Mouse (Mus musculus) forebrain, embryonic 12.5 days (tissue): ENCODE data around the gene Atp11a. TPM values are rescaled to one million over a fixed set of nuclear protein-coding genes. Genes with fewer than 3 reads are reported as not detected.

Experiments
- ATAC-seq: fragments of 200-750 bp; cut with Nextera tagmentation; 2 replicates; pipeline ENCODE4 v1.8.0; 2017; ENCODE audit warnings: moderate TSS enrichment; ENCODE audit not compliant: low FRiP score
- H3K27ac ChIP-seq: fragments of 300-500 bp; sonication (generic); 2 replicates; pipeline ENCODE4 v1.5.1; 2016; ENCODE audit warnings: mild to moderate bottlenecking
- H3K27me3 ChIP-seq: fragments of 300-500 bp; sonication (generic); 2 replicates; pipeline ENCODE4 v1.6.1; 2016; ENCODE audit warnings: mild to moderate bottlenecking
- H3K36me3 ChIP-seq: fragments of 300-500 bp; sonication (generic); replicated peaks from 2 replicates; pipeline ENCODE4 v1.6.1; 2016; ENCODE audit warnings: mild to moderate bottlenecking
- H3K4me1 ChIP-seq: fragments of 300-500 bp; sonication (generic); 2 replicates; pipeline ENCODE4 v1.6.1; 2016
- H3K4me2 ChIP-seq: fragments of 300-500 bp; sonication (generic); 2 replicates; pipeline ENCODE4 v1.6.1; 2016; ENCODE audit warnings: mild to moderate bottlenecking, moderate library complexity
- H3K4me3 ChIP-seq: fragments of 300-500 bp; sonication (generic); replicated peaks from 2 replicates; pipeline ENCODE4 v1.5.1; 2016; ENCODE audit warnings: mild to moderate bottlenecking
- H3K9ac ChIP-seq: fragments of 300-500 bp; sonication (generic); 2 replicates; pipeline ENCODE4 v1.6.1; 2016; ENCODE audit warnings: mild to moderate bottlenecking
- H3K9me3 ChIP-seq: fragments of 300-500 bp; sonication (generic); 2 replicates; pipeline ENCODE4 v1.6.1; 2016
- WGBS: fragments of 180-500 bp; shearing (Covaris S2); methylation state at CpG from one replicate; pipeline ENCODE4 v1.1.7; 2016; 5-methylcytosine and 5-hydroxymethylcytosine counted together
- polyA plus RNA-seq: library from polyadenylated mRNA; unstranded; fragments of >200 nt; fragmentation: Nextera tagmentation; extraction: Ambion mirVana; gene quantifications from 2 replicates; pipeline ENCODE4 v1.2.1, GENCODE M21; 2016

Atp11a gene
- polyA plus RNA-seq, 1 experiment from 2014 or later = 19.1 TPM

DNA sequence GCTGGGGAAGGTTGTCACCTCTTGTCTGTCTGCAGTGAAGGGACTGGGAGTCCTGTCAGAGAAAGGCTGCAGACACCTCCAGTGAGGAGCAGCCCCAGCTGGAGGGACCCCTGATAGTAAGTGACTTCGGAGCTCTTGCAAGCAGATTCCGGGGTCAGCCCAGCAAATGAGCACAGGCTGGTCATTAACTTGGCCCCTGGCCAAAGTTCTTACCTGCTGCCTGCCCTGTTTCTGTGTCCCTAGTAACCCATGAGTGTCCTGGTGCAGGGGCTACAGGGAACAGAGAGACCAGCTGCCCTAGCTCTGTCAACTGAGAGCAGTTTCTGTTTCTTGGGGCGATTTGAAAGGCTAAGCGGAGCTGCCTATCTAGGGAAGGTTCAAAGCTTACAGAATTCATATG, 17.1 kb downstream of the Atp11a start:
- WGBS = 81% methylated on average over 4 of the region's 4 CpGs
- Histone ChIP-seq H3K4me3 (no peak overlapping the region), H3K36me3 (no peaks in the 10 kb centered on the region), H3K4me1 (peaks cover 11% of the 10 kb centered on the region; the same call in 1 of the 2 replicates), H3K4me2 (no peak overlapping the region), H3K9ac (no peak overlapping the region), H3K27me3 (no peaks in the 10 kb centered on the region), H3K27ac (no peak overlapping the region), H3K9me3 (no peaks in the 10 kb centered on the region)
- no peak for ATAC-seq

DNA sequence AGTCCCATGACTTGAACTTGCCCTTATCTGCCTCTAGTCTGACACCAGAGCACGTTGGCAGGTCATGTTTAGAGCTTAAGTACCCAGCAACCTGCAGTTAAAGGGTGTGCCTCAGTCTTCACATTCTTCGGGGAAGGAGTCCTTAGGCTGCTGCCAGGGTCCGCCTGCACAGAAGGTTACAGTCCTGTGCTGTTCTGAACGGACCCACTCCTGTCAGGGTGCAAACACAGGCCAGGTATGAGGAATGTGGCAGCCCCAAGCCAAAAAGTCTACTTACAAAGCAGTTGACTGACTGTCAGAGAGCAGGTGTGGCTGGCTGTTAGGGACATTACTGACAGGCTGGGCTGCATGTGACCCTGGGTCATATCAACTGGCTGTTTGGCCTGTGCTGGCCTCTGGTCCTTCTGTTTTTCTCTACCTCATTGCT, 18.1 kb downstream of the Atp11a start:
- peaks cover 11% of the 10 kb centered on the region; the same call in 1 of the 2 replicates for H3K4me1 ChIP-seq
- WGBS = 83% methylated on average over 4 of the region's 4 CpGs
- H3K9me3 ChIP-seq = no peaks in the 10 kb centered on the region
- no peak overlapping the region for H3K4me3 ChIP-seq
- no peak for ATAC-seq
- H3K27ac ChIP-seq = no peak overlapping the region
- H3K27me3 ChIP-seq = no peaks in the 10 kb centered on the region
- no peak overlapping the region for H3K4me2 ChIP-seq
- H3K9ac ChIP-seq = no peak overlapping the region
- H3K36me3 ChIP-seq = no peaks in the 10 kb centered on the region

DNA sequence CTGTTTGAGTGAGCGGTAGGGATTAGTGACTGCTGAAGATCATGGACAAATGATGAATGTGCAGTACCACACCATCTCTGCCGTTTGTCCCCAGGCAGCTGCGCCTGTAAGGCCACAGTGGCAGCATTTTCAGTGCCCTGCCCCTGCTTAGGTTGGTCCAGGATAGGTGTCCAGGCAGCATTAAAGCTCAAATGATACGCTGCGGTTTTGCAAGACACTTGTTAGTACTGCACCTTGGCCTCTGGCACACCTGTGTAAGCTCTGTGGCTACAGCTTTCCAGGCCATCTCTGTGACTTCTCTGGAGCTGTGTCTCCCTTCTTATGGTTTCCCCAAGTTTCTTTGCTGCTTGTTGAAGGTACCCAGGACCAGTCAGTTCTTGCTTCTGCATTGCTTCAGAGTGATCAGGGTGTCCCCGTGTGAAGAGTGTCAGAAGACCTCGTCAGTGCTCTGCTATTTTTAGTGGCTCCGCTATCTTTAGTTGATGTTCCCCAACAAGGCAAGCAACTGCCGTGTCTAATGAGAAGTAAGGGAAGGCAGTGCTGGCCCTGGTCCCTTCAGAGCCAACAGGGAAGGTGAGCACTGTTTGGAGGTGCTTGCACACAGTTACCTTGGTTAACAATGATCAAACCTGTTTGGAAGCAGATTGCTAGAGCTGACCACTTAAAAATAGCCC, 18.6 kb downstream of the Atp11a start:
- no peaks in the 10 kb centered on the region for H3K36me3 ChIP-seq

DNA sequence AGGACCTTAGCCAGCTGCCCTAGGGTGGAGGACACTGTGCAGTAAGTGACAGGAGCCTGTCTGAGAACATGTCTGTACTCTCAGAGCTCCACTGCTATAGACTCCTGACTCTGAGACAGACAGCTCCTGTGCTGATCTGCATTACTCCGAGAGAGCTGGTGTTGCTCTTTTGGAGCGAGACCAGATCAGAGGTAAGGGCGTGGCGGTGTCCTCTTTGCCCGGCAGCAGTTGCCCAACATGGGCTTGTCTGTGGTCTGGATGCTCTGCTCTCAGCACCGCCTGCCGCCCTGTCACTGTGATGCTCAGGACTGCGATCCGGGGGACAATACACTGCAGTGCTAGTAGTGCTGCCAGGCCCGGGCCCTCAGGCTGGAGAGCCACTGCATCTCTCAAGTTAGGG, 19.4 kb downstream of the Atp11a start:
- Histone ChIP-seq H3K27ac (no peak overlapping the region), H3K9me3 (no peaks in the 10 kb centered on the region), H3K4me3 (no peak overlapping the region), H3K27me3 (no peaks in the 10 kb centered on the region), H3K4me2 (no peak overlapping the region), H3K36me3 (no peaks in the 10 kb centered on the region), H3K4me1 (peaks cover 15% of the 10 kb centered on the region; the same call in 1 of the 2 replicates), H3K9ac (no peak overlapping the region)
- 78% methylated on average over 10 of the region's 10 CpGs for WGBS
- ATAC-seq = no peak

More for the DNA sequence above, 18.6 kb downstream of the Atp11a start:
- WGBS = 88% methylated on average over 9 of the region's 9 CpGs
- H3K9me3 ChIP-seq = no peaks in the 10 kb centered on the region
- no peaks in the 10 kb centered on the region for H3K27me3 ChIP-seq
- no peak overlapping the region for H3K4me2 ChIP-seq
- H3K4me1 ChIP-seq = peaks cover 11% of the 10 kb centered on the region; the same call in 1 of the 2 replicates
- no peak for ATAC-seq
- no peak overlapping the region for H3K9ac ChIP-seq
- H3K27ac ChIP-seq = no peak overlapping the region
- H3K4me3 ChIP-seq = no peak overlapping the region

DNA sequence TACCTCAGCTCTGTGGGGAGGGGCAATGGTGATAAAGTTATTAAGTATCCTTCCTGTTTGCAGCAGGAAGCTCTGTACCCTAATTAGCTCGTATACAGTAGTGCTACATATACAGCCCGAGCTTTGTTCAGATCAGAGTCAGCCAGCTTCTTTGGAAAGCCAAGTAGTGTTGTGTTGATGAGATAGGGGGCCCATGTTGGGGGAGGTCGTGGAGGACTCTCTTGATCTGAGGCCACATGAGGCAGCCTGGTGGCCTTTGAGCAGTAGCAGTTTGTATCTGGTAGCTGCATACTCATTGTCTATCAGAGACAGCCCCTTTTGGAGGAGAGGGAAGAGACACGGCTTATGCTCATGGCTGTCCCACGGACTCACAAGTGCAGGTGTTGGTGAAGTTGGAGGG, 20.4 kb downstream of the Atp11a start:
- H3K9me3 ChIP-seq = no peaks in the 10 kb centered on the region
- ATAC-seq = no peak
- no peak overlapping the region for H3K27ac ChIP-seq
- H3K4me2 ChIP-seq = no peak overlapping the region
- H3K9ac ChIP-seq = no peak overlapping the region
- 71% methylated on average over 5 of the region's 5 CpGs for WGBS
- H3K36me3 ChIP-seq = no peaks in the 10 kb centered on the region
- H3K4me3 ChIP-seq = no peak overlapping the region
- no peaks in the 10 kb centered on the region for H3K27me3 ChIP-seq
- peaks cover 15% of the 10 kb centered on the region; the same call in 1 of the 2 replicates for H3K4me1 ChIP-seq

DNA sequence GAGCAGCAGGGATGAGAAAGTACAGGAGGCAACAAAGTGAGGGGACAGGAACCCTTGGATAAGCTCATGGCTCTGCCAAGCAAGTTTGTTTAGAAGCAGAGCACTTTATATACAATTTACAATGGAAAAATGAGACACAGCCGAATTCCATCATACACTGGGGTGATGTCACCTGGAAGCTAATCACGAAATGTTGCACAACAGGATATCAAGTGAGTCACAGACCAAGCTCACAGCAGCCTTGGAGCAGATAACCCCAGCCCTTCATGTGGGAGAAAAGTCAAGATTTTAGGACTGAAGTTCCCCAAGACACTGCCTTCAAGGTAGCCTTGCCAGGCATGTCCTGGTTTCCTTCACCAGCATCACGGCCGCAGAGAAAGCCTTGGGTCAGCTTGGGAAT, 22.7 kb downstream of the Atp11a start:
- H3K36me3 ChIP-seq = peaks cover 2% of the 10 kb centered on the region; the same call in 1 of the 2 replicates
- no peaks in the 10 kb centered on the region for H3K27me3 ChIP-seq
- no peak overlapping the region for H3K4me3 ChIP-seq
- no peak overlapping the region for H3K27ac ChIP-seq
- no peak for ATAC-seq
- H3K4me1 ChIP-seq = peaks cover 15% of the 10 kb centered on the region; the same call in 1 of the 2 replicates
- 91% methylated on average over 4 of the region's 4 CpGs for WGBS
- no peaks in the 10 kb centered on the region for H3K9me3 ChIP-seq
- H3K9ac ChIP-seq = no peak overlapping the region
- H3K4me2 ChIP-seq = no peak overlapping the region

DNA sequence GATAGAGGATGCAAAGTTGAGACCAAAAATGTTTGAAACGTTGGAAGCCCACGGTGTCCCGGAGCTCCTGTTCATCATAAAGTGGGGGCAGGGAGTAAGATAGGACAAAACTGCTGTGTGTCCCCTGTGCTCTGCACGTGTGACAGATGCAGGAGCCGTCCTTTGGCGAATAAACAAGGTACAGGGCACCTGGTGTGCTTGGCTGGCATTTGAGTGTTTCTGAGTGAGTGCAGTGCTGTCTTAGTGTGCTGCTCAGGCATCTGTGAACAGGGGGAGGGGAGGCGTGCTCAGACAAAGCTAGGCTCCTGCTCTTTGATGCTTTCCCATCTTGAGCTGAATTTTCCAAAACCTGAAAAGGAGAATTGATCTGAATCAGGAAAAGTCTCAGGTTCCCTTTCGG, 28.7 kb downstream of the Atp11a start:
- no peak overlapping the region for H3K4me2 ChIP-seq
- H3K4me3 ChIP-seq = no peak overlapping the region
- WGBS = 60% methylated on average over 8 of the region's 8 CpGs
- peaks cover 24% of the 10 kb centered on the region for H3K4me1 ChIP-seq
- no peak overlapping the region for H3K9ac ChIP-seq
- ATAC-seq = no peak
- peaks cover 3% of the 10 kb centered on the region; the same call in 1 of the 2 replicates for H3K36me3 ChIP-seq
- no peaks in the 10 kb centered on the region for H3K9me3 ChIP-seq
- H3K27ac ChIP-seq = no peak overlapping the region
- no peaks in the 10 kb centered on the region for H3K27me3 ChIP-seq

DNA sequence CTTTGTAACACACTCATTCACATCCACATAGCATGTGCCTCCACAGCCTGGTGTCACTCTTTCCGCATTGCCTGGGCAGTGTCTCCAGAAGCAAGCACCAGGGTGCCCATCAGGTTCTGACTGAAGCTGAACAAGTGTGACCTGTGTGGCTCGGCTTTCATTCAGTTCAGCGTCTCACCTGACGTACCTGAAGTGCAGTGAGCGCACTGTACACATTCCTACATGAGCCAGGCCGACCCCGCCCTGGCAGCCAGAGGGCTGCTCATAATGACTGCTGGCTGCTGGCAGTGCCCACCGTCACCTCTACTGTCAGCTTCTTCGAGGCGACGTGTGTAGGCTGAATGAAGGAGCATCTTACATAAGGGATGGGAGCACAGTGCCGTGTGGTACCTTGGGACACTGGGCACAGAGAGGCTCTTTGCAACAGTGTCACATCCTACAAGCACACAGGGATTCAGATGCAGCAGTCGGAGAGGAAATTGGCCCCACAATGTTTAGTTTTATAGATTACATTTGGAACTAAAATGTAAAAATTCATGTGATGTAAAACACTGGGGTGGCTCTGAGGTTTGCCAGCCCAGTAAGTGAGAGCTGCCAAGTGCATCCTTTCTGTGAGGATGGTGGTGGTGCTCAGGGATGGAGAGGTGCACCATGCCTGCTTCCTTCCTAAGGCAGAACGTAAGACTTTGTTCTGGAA, 29.6 kb downstream of the Atp11a start:
- ATAC-seq = no peak
- Histone ChIP-seq H3K4me1 (peaks cover 20% of the 10 kb centered on the region), H3K9me3 (no peaks in the 10 kb centered on the region), H3K36me3 (peaks cover 3% of the 10 kb centered on the region; the same call in 1 of the 2 replicates), H3K9ac (no peak overlapping the region), H3K4me3 (no peak overlapping the region), H3K27me3 (no peaks in the 10 kb centered on the region), H3K4me2 (no peak overlapping the region), H3K27ac (no peak overlapping the region)
- WGBS = 82% methylated on average over 14 of the region's 14 CpGs

DNA sequence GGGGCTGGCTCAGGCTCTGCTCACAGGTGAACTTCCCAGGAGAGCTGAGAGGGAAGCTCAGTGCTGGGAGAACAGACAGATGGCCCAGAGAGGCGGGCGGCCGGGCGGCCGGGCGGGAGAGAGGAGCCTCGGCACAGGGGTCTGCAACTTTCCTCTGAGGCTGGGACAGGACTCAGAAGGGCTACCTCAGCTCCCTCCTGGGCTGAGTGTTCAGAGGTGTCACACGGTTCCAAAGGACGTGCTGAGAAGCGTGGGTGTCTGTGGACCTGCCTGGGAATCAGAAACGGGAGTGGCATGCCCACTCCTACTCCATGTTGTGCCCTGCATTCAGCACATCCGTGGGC, 30.1 kb downstream of the Atp11a start:
- Histone ChIP-seq H3K27ac (no peak overlapping the region), H3K9ac (no peak overlapping the region)
- no peak for ATAC-seq

DNA sequence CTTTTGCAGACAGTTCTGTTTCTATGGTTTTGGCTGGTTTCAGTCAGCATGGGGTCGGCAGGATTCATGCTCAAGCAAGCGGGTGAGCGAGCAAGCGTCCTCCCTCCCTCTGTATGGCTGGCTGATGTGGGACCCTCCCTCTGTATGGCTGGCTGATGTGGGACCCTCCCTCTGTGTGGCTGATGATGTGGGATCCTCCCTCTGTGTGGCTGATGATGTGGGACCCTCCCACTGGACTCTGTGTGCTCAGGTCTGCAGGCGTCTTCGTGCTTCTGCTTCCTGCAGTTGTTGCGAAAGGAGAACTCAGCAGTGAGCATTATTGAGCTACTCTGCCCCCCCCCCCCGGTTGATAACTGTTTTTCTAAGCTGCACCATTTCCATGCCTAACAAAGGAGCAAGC, 30.6 kb downstream of the Atp11a start:
- no peak for ATAC-seq
- H3K4me1 ChIP-seq = peaks cover 20% of the 10 kb centered on the region
- no peak overlapping the region for H3K27ac ChIP-seq
- H3K27me3 ChIP-seq = no peaks in the 10 kb centered on the region
- H3K4me3 ChIP-seq = no peak overlapping the region
- no peaks in the 10 kb centered on the region for H3K9me3 ChIP-seq
- H3K4me2 ChIP-seq = no peak overlapping the region
- WGBS = 76% methylated on average over 8 of the region's 8 CpGs
- H3K36me3 ChIP-seq = peaks cover 3% of the 10 kb centered on the region; the same call in 1 of the 2 replicates
- H3K9ac ChIP-seq = no peak overlapping the region; the same call in 1 of the 2 replicates

More for the DNA sequence above, 30.1 kb downstream of the Atp11a start:
- H3K4me3 ChIP-seq = no peak overlapping the region
- no peaks in the 10 kb centered on the region for H3K9me3 ChIP-seq
- H3K4me1 ChIP-seq = peaks cover 20% of the 10 kb centered on the region
- H3K27me3 ChIP-seq = no peaks in the 10 kb centered on the region
- 77% methylated on average over 12 of the region's 12 CpGs for WGBS
- peaks cover 3% of the 10 kb centered on the region; the same call in 1 of the 2 replicates for H3K36me3 ChIP-seq
- H3K4me2 ChIP-seq = no peak overlapping the region

DNA sequence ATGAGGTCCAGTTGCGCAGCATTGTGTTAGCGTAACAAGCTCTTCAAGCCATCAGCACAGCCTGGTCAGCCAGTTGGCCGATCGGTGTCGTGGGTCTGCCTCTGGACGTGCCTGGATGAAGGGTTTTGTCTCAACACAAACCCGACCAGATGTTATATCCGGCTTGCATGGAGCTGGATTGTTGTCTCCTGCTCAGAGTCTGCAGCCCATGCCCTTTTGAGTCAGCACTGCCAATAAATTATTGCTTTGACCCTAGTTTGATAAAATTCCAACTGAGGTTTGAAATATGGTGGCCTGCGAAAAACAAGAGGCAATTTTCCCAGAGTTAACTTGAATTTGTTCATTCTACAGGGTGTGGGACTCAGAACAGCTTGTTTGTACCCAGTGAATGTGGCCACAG, 31.9 kb downstream of the Atp11a start:
- Histone ChIP-seq H3K9me3 (no peaks in the 10 kb centered on the region), H3K4me1 (peaks cover 24% of the 10 kb centered on the region), H3K4me3 (no peak overlapping the region), H3K27me3 (no peaks in the 10 kb centered on the region), H3K27ac (no peak overlapping the region), H3K4me2 (no peak overlapping the region), H3K9ac (no peak overlapping the region), H3K36me3 (peaks cover 3% of the 10 kb centered on the region; the same call in 1 of the 2 replicates)
- 87% methylated on average over 9 of the region's 9 CpGs for WGBS
- no peak for ATAC-seq

DNA sequence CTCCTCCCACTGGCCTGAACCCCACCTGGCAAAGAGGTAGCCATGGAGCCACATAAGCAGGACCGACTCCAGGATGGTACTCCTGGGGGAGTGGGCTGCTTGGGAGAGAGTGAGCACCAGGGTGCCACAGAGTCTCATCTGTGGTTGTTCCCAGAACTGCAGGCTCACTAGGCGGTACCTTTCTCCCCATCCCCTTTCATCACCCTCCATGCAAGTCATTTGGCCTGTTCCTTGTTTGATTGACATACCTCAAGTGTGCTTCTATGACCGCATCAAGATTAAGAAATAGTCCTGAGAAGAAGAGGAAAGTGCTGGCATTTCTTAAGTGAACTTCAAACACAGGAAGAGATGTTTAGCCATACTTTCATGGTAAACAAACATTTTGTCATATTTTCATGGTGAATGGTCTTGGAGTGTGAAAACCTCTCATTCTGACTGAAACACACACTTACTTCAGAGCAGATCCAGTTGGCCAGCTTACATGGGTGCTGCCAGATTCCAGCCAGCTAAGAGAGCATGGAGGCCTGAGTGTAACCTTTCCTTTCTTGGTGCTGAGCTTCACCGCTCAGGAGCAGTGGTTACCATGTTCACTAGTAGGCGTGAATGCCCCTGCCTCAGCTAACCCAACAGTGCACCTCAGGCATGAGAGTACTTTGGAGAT, 38.3 kb downstream of the Atp11a start:
- no peak for ATAC-seq
- Histone ChIP-seq H3K4me3 (no peak overlapping the region), H3K9me3 (no peaks in the 10 kb centered on the region), H3K4me2 (no peak overlapping the region), H3K27ac (no peak overlapping the region), H3K4me1 (peaks cover 16% of the 10 kb centered on the region), H3K36me3 (no peaks in the 10 kb centered on the region), H3K9ac (no peak overlapping the region), H3K27me3 (no peaks in the 10 kb centered on the region)
- 89% methylated on average over 5 of the region's 5 CpGs for WGBS
